Mouse (Mus musculus) bone marrow, adult 2 months (tissue): ENCODE results near the gene Hpca.

ENCODE experiments used
- CTCF ChIP-seq: fragments of 200-500 bp; IDR thresholded peaks from 2 replicates; pipeline ENCODE4 v1.5.1; 2011; ENCODE audit warnings: low read length, control low read depth; ENCODE audit not compliant: control insufficient read depth, insufficient read depth
- POLR2A ChIP-seq: fragments of 200-500 bp; IDR thresholded peaks from 2 replicates; pipeline ENCODE4 v1.6.1; 2011; ENCODE audit warnings: low read depth, mild to moderate bottlenecking, control low read depth, low read length, borderline replicate concordance; ENCODE audit not compliant: control insufficient read depth

- TF ChIP-seq CTCF (no peak), POLR2A (no peak)
Observed at GRCm38 (mm10) chr4:129081939-129082338, 39.9 kb downstream of the Hpca start.
